Mouse (Mus musculus): ENCODE measurements at regions not wholly inside any gene's neighbourhood (a gene's known extent, or its start where the extent isn't known, plus 50 kb on each side); places are given as distances from the start of the nearest gene placed in this dataset.

- no peaks in the 10 kb centered on the region for H3K9me3 ChIP-seq
- no peaks in the 10 kb centered on the region for H3K36me3 ChIP-seq (replicated peaks)
- H3K4me1 ChIP-seq, result peaks cover 40% of the 10 kb centered on the region
- ATAC-seq (ENCODE audit: low FRiP score), result no peak; the same call in 1 of the 2 replicates
- peak overlapping the region; percentile 85 for H3K27ac ChIP-seq
- peak overlapping the region; percentile 15; the same call in 1 of the 2 replicates for H3K4me3 ChIP-seq (replicated peaks)
- H3K9ac ChIP-seq, result no peak overlapping the region
- peak overlapping the region; percentile 35 for H3K4me2 ChIP-seq
- 49% methylated on average over 5 of the region's 5 CpGs for WGBS
- peaks cover 61% of the 10 kb centered on the region for H3K27me3 ChIP-seq
Measured at GRCm38 (mm10) chr19:45310291-45310881, 53.1 kb upstream of the Btrc start.

- Histone ChIP-seq H3K27me3 (peaks cover 55% of the 10 kb centered on the region), H3K4me1 (peaks cover 40% of the 10 kb centered on the region), H3K9me3 (no peaks in the 10 kb centered on the region), H3K4me2 (peak overlapping the region; percentile 35), H3K36me3 (replicated peaks) (no peaks in the 10 kb centered on the region), H3K9ac (peak overlapping the region; percentile 17; the same call in 1 of the 2 replicates), H3K4me3 (replicated peaks) (peak overlapping the region; percentile 15; the same call in 1 of the 2 replicates), H3K27ac (peak overlapping the region; percentile 85)
- peak; percentile 70 for ATAC-seq (ENCODE audit: low FRiP score)
- WGBS, result 15% methylated on average over 15 of the region's 15 CpGs
Measured at GRCm38 (mm10) chr19:45310944-45311603, 52.5 kb upstream of the Btrc start.

- peaks cover 40% of the 10 kb centered on the region for H3K4me1 ChIP-seq
- H3K4me2 ChIP-seq, result peak overlapping the region; percentile 35
- no peaks in the 10 kb centered on the region for H3K36me3 ChIP-seq (replicated peaks)
- H3K9me3 ChIP-seq, result no peaks in the 10 kb centered on the region
- H3K27ac ChIP-seq, result peak overlapping the region; percentile 85
- H3K9ac ChIP-seq, result no peak overlapping the region
- H3K27me3 ChIP-seq, result peaks cover 46% of the 10 kb centered on the region
- WGBS, result 36% methylated on average over 19 of the region's 19 CpGs
- H3K4me3 ChIP-seq (replicated peaks), result no peak overlapping the region
- ATAC-seq (ENCODE audit: low FRiP score), result peak; percentile 46
Measured at GRCm38 (mm10) chr19:45311831-45312537, 51.5 kb upstream of the Btrc start.

- no peaks in the 10 kb centered on the region for H3K36me3 ChIP-seq (replicated peaks)
- H3K27ac ChIP-seq, result peak overlapping the region; percentile 85
- peaks cover 38% of the 10 kb centered on the region for H3K27me3 ChIP-seq
- H3K4me3 ChIP-seq (replicated peaks), result no peak overlapping the region
- H3K4me1 ChIP-seq, result peaks cover 43% of the 10 kb centered on the region
- no peak overlapping the region; the same call in 1 of the 2 replicates for H3K4me2 ChIP-seq
- 8% methylated on average over 6 of the region's 6 CpGs for WGBS
- no peaks in the 10 kb centered on the region for H3K9me3 ChIP-seq
- 0 out of 2 replicates have a peak, but pooled peaks have one; percentile 19 for ATAC-seq (ENCODE audit: low FRiP score)
- H3K9ac ChIP-seq, result 0 out of 2 replicates have a peak overlapping the region, but pooled peaks have one; percentile 25
Measured at GRCm38 (mm10) chr19:45312713-45313365, 50.7 kb upstream of the Btrc start.
